In genomic region chrX:137149050-137149449, GRCm38 (mm10) we compare ENCODE assay signal across 37 mouse cellular contexts. TPM values are rescaled to one million over a fixed set of nuclear protein-coding genes. Genes with fewer than 3 reads are reported as not detected.
"Had no signal": no experiment of that assay in that cellular context is flagged by ENCODE, and none has a peak within 500 bp of the region (broad histone marks: within the 10 kb centered on the region; RNA-seq: fewer than 3 reads in every experiment).

No protein-coding gene starts in this region.

- H3K4me1 ChIP-seq: embryonic facial prominence, embryonic 10.5 days; embryonic facial prominence, embryonic 12.5 days; embryonic facial prominence, embryonic 13.5 days; embryonic facial prominence, embryonic 15.5 days; forebrain, embryonic 10.5 days; forebrain, embryonic 12.5 days; forebrain, embryonic 13.5 days; forebrain, embryonic 15.5 days had no signal

- H3K27ac ChIP-seq: embryonic facial prominence, embryonic 10.5 days; embryonic facial prominence, embryonic 12.5 days; embryonic facial prominence, embryonic 13.5 days; embryonic facial prominence, embryonic 15.5 days; forebrain, embryonic 10.5 days; forebrain, embryonic 12.5 days; forebrain, embryonic 13.5 days; forebrain, embryonic 15.5 days; gastrocnemius, adult 2 months; heart, adult 2 months had no signal

- H3K9me3 ChIP-seq: embryonic facial prominence, embryonic 10.5 days; embryonic facial prominence, embryonic 12.5 days; embryonic facial prominence, embryonic 13.5 days; embryonic facial prominence, embryonic 15.5 days; forebrain, embryonic 10.5 days; forebrain, embryonic 12.5 days; forebrain, embryonic 13.5 days; forebrain, embryonic 15.5 days had no signal

- H3K9ac ChIP-seq: embryonic facial prominence, embryonic 12.5 days; embryonic facial prominence, embryonic 13.5 days; embryonic facial prominence, embryonic 15.5 days; forebrain, embryonic 12.5 days; forebrain, embryonic 13.5 days; forebrain, embryonic 15.5 days; forebrain, postnatal 0 days had no signal

- H3K36me3 ChIP-seq: embryonic facial prominence, embryonic 10.5 days; embryonic facial prominence, embryonic 12.5 days; embryonic facial prominence, embryonic 13.5 days; embryonic facial prominence, embryonic 15.5 days; forebrain, embryonic 10.5 days; forebrain, embryonic 12.5 days; forebrain, embryonic 15.5 days had no signal

- H3K4me3 ChIP-seq: embryonic facial prominence, embryonic 10.5 days; embryonic facial prominence, embryonic 12.5 days; embryonic facial prominence, embryonic 13.5 days; embryonic facial prominence, embryonic 15.5 days; erythroblast, embryonic 14.5 days; forebrain, embryonic 10.5 days; forebrain, embryonic 12.5 days; forebrain, embryonic 13.5 days; forebrain, embryonic 15.5 days; gastrocnemius, adult 2 months; heart, adult 2 months had no signal

- DNase-seq: cerebellum, adult 9-10 months; cerebellum, adult 9-11 months; cerebellum, postnatal 25 days; cerebellum, postnatal 36 days; embryo, embryonic 11 days; forebrain, postnatal 0 days; gastrocnemius, adult 2 months; gastrocnemius, postnatal 10 days; gastrocnemius, postnatal 14 days; gastrocnemius, postnatal 25 days; gastrocnemius, postnatal 36 days; heart, adult 11 months; heart, adult 18-20 months; heart, adult 2 months had no signal

- H3K27me3 ChIP-seq: embryonic facial prominence, embryonic 12.5 days; embryonic facial prominence, embryonic 13.5 days; embryonic facial prominence, embryonic 15.5 days; forebrain, embryonic 12.5 days; forebrain, embryonic 13.5 days; forebrain, embryonic 15.5 days had no signal

- H3K4me2 ChIP-seq: embryonic facial prominence, embryonic 12.5 days; embryonic facial prominence, embryonic 13.5 days; embryonic facial prominence, embryonic 15.5 days; forebrain, embryonic 12.5 days; forebrain, embryonic 13.5 days; forebrain, embryonic 15.5 days had no signal

RNA-seq across cellular contexts. Expression of gene Esx1, which starts 27.2 kb away (rescaled TPM):
- total RNA-seq: common myeloid progenitor, adult 5-6 weeks; forebrain, postnatal 0 days; gastrocnemius, adult 18-20 months; gastrocnemius, adult 2 months; gastrocnemius, adult 8-10 months; gastrocnemius, postnatal 10 days; gastrocnemius, postnatal 14 days; gastrocnemius, postnatal 25 days; gastrocnemius, postnatal 36 days; gastrocnemius, postnatal 4 days; granulocyte monocyte progenitor cell, adult 5-6 weeks; heart, adult 18-20 months; heart, adult 2 months; heart, adult 8-10 months had no signal
- polyA plus RNA-seq: cortical plate, adult 2 months; embryonic facial prominence, embryonic 10.5 days; embryonic facial prominence, embryonic 11.5 days; embryonic facial prominence, embryonic 12.5 days; embryonic facial prominence, embryonic 13.5 days; embryonic facial prominence, embryonic 14.5 days; embryonic facial prominence, embryonic 15.5 days; erythroblast, embryonic 14.5 days; forebrain, embryonic 10.5 days; forebrain, embryonic 11.5 days; forebrain, embryonic 12.5 days; forebrain, embryonic 13.5 days; forebrain, embryonic 14.5 days; forebrain, embryonic 15.5 days; forebrain, embryonic 16.5 days; forebrain, postnatal 0 days; frontal cortex, adult 2 months; gonadal fat pad, adult 2 months; heart, adult 2 months had no signal
